Mouse (Mus musculus) cerebellum, postnatal 25 days (tissue): Measurements from ENCODE around the gene Ncor2.

Source experiments
- DNase-seq, 2 experiments: peaks; one replicate each; pipeline ENCODE4 v3.0.0; 2021; ENCODE audit warnings: mixed read lengths in 2 of 2

The Ncor2 gene

DNA sequence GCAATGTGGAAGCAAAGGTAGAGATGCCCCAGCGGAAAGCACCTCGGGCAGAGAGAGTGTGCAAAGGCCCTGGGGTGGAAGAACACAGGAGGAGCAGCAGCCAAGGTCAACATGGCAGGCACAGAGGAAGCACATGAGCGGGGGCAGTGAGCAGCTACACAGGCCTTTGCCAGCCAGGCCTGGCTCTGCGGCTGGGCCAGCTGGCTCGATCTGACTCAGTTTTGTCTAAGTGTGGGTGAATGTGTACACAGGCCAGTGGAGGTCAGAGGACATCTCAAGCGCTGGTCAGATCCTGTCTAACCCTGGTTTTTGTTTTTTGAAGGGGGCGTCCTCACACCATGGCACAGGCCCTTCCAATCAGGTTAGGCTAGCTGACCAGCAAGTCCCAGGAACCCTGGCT lies 10.9 kb downstream of the Ncor2 start:
- DNase-seq = peak in 1 of 2 experiments; percentile 59

DNA sequence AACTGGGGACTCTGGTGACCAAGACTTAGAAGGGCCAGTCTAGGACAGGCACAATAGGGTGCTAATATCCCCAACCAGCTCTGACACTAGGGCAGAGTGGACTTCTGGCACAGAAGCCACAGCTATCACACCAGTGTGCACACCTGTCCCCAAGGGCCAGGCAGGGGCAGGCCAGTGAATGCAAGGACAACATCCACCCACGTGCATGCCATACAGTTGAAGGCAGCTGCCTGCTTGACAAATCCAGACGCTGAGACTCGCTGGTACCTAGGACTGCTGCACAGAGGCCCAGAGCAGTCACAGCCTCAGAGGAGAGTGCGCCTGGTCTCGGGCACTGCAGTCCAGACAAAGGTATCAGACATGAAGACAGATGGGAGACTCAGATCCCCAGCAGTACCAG lies 11.5 kb downstream of the Ncor2 start:
- DNase-seq = peak in 1 of 2 experiments; percentile 18

DNA sequence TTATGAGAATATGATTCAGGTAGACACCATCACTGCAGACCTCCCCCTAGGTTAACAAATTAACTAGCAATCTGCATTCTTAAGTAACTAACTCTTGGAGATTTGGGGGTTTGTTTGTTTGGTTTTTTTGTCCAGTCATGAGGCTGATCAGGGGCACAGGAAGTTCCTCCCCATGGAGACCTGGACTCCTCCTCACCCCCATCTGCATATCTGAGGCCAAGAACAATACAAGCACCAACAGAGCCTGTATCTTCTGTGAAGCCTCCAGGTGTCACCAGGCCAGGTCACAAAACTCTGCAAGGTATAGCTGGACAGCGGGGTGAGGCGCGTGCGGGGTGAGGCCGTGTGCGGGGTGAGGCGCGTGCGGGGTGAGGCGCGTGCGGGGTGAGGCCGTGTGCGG lies 13.0 kb downstream of the Ncor2 start:
- no peak for DNase-seq

DNA sequence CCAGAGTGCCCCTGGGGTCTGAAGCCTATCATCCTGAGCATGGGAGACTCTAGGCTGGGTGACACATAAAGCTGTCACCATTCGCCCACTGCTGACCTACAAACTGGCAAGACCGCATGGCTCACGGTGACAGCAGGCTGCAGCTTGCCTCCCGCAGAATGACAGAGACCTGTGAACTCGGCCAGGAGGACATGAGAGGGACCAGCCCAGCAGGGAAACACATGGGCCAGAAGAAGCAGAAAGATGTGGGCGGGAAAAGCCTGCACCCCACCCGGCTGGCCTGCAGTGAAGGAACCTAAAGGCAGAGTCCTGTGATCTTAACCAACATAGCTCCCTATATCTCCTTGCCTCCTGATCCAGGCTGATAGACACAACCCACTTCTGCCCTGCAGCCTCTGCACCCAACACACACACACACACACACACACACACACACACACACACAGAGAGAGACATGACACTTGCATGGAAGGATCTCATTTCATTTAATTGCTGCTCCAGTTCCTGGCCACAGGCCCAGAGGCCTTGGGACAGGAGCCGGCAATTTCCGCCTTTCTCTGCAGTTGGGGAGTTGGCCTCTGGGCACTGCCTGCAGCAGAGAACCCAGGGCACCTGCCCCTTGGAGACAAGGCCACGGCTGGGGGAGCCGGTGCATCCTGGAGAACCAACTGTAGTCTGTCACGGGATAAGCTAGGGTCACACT lies 14.4 kb downstream of the Ncor2 start:
- peak; percentile 72 to 80 for DNase-seq

DNA sequence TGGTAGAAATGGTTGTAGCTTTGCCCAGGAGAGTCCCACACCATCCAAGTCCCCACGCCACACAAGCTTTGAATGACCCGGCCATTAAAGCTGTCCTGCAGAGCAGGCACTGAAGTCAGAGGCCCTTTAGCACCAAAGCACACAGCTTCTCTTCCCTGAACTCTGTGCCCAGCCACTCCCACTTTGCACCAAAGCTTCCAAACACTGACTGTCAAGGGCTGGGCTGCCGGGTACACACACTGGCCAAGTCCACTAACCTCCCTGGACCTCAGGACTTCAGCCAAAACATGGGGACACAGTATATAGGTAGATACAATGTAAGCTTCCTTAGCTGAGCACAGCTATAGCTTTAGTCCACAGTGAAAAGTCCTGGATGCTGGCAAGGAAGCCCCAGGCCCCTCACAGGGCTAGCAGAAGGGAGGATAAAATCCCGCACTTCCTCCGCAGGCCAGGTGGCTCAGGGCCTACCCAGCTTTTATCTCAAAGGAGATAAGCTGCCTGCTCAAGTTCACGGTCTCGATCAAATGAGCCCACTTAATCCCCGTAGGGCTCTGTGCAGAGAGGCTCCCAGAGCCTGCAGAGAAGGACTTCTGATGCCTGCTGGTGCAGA lies 15.5 kb downstream of the Ncor2 start:
- peak in 1 of 2 experiments; percentile 37 for DNase-seq

DNA sequence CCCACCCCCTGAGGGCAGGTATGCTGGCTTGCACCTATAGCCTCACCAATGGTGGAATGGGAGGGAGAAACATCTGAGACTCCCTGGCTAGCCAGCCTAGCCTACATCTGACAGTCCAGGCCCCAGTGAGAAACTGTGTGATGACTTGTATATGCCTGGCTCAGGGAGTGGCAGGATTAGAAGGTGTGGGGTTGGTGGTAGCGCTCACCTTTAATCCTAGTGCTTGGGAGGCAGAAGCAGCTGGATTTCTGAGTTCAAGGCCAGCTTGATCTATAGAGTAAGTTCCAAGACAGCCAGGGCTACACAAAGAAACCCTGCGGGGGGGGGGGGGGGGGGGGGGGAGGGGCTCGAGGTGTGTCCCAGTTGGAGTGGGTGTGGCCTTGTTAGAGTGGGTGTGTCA lies 16.6 kb downstream of the Ncor2 start:
- no peak for DNase-seq

DNA sequence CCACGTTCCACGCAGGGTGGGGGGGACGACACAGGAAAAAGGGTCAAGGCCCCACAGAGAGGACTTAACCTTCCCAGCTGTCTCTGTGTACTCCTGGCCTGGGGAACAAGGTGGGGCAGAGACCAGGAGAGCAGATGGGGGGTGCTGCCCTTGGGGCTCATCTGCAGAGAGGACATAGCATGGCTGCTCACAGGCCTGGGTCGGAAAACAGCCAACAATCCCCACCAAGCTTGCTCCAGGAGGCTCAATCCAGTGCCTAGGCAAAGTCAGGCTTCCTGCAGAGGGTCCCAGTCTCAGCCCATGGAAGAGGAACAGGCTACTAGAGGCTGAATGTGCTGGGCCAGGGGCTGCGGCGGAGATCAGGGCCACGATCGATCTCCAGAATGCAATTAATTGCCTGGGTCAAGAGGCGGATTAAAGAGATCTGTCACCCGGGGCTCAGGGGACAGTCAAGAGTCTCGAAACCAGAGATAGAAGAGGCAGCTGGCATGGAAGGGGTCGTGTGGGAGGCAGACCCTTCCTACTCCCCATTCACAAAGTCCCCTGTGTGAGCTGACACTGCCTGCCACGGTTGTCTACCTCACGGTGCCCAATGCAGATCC lies 19.1 kb downstream of the Ncor2 start:
- DNase-seq = peak in 1 of 2 experiments; percentile 59

DNA sequence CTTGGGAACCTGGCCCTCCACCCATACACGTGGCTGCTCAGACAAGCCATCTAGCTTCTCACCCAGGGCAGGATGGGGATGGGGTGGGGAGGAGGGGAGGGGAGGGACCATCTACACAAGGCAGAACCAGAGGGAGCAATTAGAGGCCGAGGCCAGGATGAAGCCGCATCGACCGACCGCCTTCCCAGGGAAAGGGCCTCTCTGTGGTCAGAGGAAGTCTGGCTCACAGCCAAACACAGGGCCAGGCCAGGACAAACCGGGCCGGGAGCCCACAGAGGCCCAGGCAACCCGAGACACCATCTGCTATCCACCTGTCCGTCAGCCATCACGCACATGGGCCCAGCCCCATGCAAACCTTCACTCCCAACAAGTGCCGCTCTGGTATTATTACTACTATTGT lies 19.7 kb downstream of the Ncor2 start:
- peak; percentile 98 to 99 for DNase-seq

DNA sequence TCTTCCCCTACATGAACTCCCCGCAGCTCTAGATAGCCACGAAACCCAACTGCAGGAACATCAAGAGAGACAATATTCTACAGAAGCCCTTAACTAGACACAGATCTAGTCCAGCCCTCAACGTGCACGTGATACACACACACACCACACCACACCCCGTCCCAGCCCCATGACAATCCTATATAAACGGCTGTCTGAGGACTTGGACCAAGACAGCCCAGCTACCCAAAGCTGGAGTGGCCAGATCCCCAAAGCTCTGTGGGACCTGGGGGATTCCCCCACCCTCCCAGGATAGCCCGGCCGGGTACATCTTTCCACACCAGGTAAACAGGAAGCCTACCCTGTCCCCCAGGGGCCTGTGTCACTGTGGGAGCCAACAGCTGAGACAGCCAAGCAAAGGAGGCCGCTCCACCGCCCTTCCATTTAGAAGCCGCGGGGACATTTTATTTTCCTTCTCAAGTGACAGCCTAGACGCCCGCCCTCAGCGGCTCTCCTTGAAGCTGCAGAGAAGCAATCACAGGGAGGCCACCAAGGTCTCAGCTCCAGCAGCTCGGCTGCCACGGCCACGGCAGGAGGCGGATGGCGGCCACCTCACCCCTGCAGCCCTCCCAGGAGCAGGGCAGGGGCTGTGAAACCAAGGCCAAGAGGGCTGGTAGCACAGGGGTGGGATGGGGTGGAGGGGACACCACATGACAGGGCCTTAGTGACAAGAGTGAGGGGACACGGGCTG lies 20.6 kb downstream of the Ncor2 start:
- DNase-seq = peak; percentile 54 to 56

DNA sequence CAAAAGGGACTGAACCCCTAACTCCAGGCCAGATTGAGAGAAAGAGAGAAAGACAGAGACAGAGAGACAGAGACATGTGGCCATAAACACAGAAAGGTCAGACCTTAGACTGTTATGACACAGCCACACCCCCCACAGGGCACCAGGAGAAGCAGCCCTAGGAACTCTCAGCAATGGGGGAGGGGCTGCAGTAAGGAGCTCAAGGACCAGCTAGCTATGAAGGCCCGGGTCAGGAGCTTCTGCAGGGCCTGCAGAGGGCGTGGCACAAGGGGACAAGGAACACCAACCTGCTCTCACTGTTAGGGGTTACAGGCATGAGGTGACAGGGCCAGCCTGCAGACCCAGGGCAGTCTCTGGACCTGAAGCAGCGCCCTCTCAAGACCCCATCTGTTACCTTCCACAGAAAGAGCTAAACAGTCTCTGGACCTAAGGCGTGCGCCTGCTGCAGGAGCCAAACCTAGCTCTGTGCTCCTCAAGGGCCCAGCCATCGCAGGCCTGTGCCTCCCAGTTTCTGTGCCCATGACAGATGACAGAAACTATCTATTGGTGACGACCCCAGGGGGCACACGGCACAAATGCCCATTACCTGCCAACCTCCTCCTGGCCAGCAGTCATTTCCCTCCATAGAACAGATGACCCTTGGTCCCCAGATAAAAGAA lies 21.5 kb downstream of the Ncor2 start:
- peak in 1 of 2 experiments; percentile 56 for DNase-seq

DNA sequence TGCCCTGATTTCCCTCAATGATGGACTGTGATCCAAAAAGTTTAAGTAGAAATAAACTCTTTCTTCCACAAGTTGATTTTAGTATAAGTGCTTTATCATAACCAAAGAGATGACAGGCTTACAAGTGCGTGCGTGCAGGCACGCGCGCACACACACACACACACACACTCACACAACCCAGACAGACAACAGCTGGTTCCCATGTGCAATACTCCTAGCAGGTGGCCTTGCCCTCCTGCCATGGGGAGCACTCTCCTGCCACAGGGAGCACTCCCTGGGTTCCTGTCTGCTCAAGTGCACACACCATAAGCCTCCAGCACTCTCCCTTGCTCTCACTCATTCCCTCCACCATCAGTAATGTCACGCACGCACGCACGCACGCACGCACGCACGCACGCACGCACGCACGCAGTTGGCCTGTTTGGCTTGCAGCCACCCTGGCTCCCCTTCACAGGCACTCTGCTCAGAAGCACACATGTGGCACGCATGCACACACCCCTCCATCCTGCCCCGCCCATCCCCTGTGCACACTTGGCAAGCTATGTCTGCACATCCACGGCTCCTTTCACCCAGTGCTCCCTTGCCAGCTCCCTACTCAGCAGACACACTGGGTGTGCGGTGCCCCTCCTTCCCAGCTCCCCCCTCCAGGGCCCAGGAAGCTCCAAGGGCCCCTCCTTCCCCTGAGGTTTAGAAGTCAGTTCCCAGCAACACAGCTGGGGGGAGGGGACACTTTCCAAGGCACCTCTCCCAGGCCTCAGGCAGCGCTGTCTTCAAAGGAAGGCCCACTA lies 22.4 kb downstream of the Ncor2 start:
- DNase-seq = no peak

DNA sequence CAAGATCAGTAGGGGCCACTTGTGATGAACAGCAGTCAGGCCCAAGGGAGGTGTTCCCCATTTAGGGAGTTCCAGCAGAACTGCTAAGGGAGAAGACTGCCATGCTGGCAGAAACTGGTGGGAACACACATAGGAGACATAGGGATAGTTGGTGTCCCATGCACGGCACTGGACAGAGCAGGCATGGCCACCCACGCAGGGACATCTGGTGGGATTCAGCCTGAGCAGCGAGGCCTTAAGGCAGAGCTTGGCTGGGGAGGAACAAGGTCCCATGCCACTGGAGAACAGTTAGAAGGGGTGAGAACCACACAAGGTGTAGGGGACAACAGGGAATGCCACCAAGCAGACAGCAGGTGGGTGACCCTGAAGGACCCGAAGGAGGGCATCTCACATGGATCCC lies 23.6 kb downstream of the Ncor2 start:
- no peak for DNase-seq

DNA sequence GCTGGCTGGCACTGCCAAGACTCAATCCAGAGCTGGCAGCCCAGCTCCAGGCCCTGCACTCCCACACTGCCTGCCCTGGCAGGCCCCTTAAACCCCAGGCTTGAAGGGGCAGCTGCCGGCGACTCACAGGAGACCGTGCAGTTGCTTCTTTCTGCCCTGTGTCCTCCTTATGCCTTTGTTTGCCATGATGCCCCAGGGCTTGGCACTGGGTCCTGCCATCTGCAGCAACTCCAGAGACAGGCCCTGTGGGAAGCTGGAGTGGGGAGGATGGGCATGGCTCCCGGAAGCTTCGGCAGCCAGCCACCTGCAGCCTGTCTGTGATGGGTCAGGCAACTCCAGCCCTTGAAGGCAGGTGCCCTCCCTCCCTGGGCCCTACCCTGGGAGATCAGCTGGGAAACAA lies 24.0 kb downstream of the Ncor2 start:
- peak; percentile 94 to 96 for DNase-seq

DNA sequence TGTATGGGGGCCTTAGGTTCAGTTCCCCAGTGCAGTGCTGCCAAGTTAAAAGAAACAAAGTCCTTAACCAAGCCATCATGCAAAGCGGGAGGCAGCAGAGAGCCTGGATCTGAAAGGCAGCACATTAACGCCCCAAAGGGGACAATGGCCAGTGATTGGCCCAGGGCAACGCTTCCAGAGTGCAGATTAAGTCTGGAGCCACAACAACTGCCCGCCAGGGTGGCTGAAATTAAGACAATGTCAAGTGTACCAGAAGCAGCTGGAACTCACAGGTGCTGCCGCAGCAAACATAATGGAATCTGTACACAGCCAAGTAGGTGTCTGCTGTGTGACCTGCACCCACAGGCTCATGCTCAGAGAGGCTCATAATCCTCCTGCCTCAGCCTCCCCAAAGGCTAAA lies 24.8 kb downstream of the Ncor2 start:
- DNase-seq = no peak

DNA sequence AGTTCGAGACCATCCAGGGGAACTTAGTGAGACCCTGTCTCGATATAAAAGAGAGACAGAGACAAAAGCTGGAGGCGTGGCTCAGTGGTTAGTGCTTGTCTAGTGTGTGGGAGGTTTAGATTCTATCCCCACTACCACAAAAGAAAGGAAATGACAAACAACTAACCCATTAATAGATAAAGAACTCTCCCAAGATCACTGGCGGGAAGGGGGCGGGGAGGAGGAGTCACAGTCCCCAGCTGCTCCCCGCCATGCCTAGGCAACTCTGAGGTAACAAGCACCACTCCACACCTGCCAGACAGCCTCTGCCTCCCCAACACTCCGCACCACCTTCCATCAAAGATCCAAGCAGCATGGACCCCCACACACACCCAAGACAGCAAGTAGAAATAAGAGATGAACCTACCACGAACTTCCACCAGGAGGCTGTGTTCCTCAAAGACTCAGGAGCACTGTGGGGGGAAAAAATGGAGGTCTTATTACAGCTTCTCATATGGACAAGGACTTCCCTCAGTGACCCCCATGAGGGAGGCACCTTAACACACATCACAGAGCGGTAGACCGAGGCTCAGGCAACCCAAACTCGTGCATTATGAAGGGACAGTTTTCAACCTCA lies 25.7 kb downstream of the Ncor2 start:
- DNase-seq = no peak

DNA sequence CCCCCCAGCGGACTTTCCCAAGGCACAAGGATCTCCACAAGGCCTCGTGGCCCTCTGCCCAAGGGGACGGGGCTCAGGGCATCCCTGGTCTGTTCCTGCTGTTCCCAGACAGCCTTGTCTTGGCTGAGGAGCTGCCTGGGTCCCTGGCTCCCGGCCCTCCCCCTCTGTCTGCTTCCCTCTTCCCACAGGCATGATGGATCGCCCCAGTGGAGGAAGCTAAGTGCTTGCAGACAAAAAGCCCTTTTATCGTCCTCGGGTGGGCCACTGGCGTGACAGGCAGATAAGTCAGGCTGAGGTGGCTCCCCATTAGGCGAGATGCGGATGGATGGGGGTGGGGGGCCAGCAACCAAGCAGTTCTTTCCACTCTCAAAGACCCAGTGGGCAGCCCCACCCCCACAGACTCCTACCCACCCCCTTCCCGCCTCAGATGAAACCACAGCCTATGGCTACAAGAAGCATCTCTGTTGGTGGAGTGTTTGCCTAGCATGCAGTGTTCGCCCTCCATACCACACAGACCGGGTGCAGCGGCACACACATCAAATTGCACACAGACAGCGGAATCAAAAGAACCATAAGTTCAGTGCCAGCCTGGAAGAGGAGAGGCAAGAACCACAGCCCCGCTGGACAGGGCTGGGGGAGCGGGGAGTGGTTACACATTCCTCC lies 27.0 kb downstream of the Ncor2 start:
- no peak for DNase-seq

DNA sequence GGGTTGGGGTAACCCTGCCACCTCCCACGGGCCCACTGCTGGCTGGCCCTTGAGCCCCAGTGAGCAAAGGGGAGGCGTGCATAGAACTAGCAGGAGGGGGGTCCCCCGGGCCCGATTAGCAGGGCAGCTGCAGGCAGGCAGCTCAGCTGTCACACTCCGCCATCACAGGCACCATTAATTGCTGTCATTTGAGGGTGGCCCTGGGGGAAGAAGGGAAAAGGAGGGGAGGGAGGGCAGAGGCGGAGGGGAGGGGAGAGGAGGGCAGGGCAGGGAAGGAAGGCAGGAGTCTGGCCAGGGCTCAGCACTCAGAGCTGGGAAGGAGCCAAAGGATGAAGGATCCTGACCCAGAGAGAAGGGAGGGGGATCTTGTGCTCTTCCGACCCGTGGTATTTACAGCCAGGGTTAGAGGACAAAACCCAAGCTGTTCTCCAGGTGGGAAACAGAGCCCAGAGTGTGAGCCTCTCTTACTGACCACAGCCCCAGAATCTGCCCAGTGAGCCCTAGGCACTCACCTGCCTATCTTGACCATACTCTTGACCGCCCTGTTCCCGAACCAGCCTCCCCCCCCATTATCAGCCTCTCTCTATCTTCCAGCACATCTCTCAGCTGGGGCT lies 28.0 kb downstream of the Ncor2 start:
- no peak for DNase-seq

DNA sequence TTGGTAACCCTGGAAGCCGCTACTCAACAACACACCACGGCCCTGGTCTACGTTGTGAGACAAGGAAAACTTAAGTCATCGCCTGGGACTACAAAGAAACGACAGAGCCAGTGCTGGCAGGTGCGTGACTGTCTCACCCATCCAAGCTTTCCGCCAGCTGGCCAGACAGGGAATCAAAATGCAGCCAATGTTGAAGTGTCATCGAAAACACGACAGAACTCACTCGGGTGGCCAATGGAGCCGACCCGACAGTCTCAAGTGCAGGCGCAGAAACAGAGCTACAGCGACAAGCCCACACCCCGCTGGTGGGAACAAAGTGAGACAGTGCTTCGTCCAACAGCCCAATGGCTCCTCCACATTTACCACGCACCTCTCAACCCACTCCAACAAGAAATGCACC lies 29.9 kb downstream of the Ncor2 start:
- DNase-seq = peak in 1 of 2 experiments; percentile 53

DNA sequence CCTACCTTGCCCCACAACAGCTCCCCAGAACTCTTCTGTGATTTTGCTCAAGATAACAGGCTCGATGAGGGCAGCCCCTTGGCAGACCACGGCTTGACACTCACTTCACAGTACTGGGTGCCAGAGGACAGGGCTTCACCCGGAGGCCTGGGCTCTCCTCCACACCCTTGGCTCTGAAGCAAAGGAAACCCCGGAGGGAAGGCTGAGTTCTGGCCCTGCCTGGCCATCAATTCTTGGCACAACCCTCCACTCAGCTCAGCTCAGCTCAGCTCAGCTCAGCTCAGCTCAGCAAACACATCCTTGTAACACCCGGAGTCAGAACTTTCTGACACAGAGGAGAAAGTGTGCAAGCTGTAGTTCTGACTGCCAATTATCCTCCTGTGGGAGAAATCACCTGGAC lies 30.3 kb downstream of the Ncor2 start:
- DNase-seq = peak; percentile 61 to 66

DNA sequence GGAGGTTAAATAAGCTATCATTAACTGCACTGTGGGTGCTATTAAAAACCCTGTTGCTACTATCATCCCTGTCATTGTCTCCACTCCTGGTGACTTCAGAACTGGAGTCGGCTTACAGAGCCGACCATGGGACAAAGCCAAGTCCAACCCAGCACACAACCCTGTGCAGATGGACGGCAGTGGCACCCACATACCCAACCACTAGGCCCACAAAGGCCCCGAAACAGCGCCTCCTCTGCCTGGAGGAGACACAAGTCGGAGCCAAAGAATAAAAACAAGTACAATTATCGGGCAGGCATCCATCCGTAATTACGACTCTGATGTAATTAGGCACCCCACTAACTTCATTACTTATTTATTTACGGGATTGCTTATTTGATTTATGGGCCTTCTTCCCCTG lies 30.8 kb downstream of the Ncor2 start:
- peak in 1 of 2 experiments; percentile 63 for DNase-seq

DNA sequence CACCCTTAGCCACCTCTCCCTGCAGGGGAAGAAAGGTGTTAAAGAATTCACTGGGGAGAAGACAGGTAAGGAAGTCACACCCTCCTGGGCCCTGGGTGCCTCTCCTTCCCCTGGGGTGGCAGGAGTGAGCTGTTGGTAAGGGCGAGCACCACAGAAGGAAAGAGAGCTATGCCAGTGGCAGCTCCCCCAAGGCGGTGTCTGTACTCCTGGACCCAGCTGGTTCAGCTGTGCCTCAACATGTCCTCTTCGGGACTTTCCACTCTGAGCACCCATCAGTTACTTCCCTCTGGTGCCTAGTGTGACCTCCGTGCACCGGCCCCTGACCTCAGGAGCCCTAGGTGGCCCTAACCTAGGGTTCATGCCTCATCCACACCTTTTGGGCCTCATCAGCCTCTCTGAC lies 31.9 kb downstream of the Ncor2 start:
- DNase-seq = no peak
